Mouse (Mus musculus) lung, embryonic 15.5 days (tissue): Measurements from ENCODE around the gene Mfsd12. TPM values are rescaled to one million over a fixed set of nuclear protein-coding genes. Genes with fewer than 3 reads are reported as not detected.
A peak's percentile ranks its signal among the peaks of the same experiment; 100 is the strongest.

Experiments
- ATAC-seq: fragments of 200-750 bp; cut with Nextera tagmentation; 2 replicates; pipeline ENCODE4 v1.8.0; 2017; ENCODE audit warnings: moderate number of reproducible peaks, borderline replicate concordance; ENCODE audit not compliant: low FRiP score, low TSS enrichment; ENCODE audit errors: extremely low read depth
- H3K27ac ChIP-seq: fragments of 300-500 bp; sonication (generic); 2 replicates; pipeline ENCODE4 v1.5.1; 2015; ENCODE audit warnings: moderate library complexity, mild to moderate bottlenecking, inconsistent platforms
- H3K27me3 ChIP-seq: fragments of 300-500 bp; sonication (generic); 2 replicates; pipeline ENCODE4 v1.6.1; 2015; ENCODE audit warnings: inconsistent platforms
- H3K36me3 ChIP-seq: fragments of 300-500 bp; sonication (generic); 2 replicates; pipeline ENCODE4 v1.6.1; 2015; ENCODE audit warnings: inconsistent platforms
- H3K4me1 ChIP-seq: fragments of 300-500 bp; sonication (generic); 2 replicates; pipeline ENCODE4 v1.6.1; 2015; ENCODE audit warnings: inconsistent platforms
- H3K4me2 ChIP-seq: fragments of 300-500 bp; sonication (generic); 2 replicates; pipeline ENCODE4 v1.6.1; 2015; ENCODE audit warnings: inconsistent platforms, mild to moderate bottlenecking, moderate library complexity
- H3K4me3 ChIP-seq: fragments of 300-500 bp; sonication (generic); 2 replicates; pipeline ENCODE4 v1.5.1; 2015; ENCODE audit warnings: mild to moderate bottlenecking, inconsistent platforms
- H3K9ac ChIP-seq: fragments of 300-500 bp; sonication (generic); 2 replicates; pipeline ENCODE4 v1.6.1; 2015; ENCODE audit warnings: inconsistent platforms
- H3K9me3 ChIP-seq: fragments of 300-500 bp; sonication (generic); 2 replicates; pipeline ENCODE4 v1.6.1; 2016; ENCODE audit warnings: inconsistent platforms
- WGBS: fragments of 180-500 bp; shearing (Covaris S2); methylation state at CpG from one replicate; pipeline ENCODE4 v1.1.7; 2015; 5-methylcytosine and 5-hydroxymethylcytosine counted together
- polyA plus RNA-seq: library from polyadenylated mRNA; unstranded; fragments of >200 nt; fragmentation: Nextera tagmentation; extraction: Ambion mirVana; gene quantifications from 2 replicates; pipeline ENCODE4 v1.2.1, GENCODE M21; 2015

Gene Mfsd12
- polyA plus RNA-seq, 1 experiment from 2014 or later: 20.4 TPM

- Histone ChIP-seq H3K27ac (peak overlapping the region; percentile 39; the same call in 1 of the 2 replicates), H3K4me2 (peak overlapping the region; percentile 80), H3K36me3 (peaks cover 24% of the 10 kb centered on the region), H3K27me3 (no peaks in the 10 kb centered on the region), H3K9me3 (no peaks in the 10 kb centered on the region), H3K4me3 (peak overlapping the region; percentile 71), H3K4me1 (peaks cover 33% of the 10 kb centered on the region), H3K9ac (peak overlapping the region; percentile 95)
- no peak for ATAC-seq
- 33% methylated on average over 2 of the region's 2 CpGs for WGBS
Observed at GRCm38 (mm10) chr10:81377362-81377664, 20.0 kb downstream of the Mfsd12 start.

- H3K36me3 ChIP-seq: peaks cover 21% of the 10 kb centered on the region
- ATAC-seq: no peak; the same call in 1 of the 2 replicates
- H3K9me3 ChIP-seq: no peaks in the 10 kb centered on the region
- WGBS: 1% methylated on average over 41 of the region's 59 CpGs
- peak within 1 kb of the TSS; percentile 71 for H3K4me3 ChIP-seq
- peaks cover 33% of the 10 kb centered on the region for H3K4me1 ChIP-seq
- peak within 1 kb of the TSS; percentile 95 for H3K9ac ChIP-seq
- H3K27me3 ChIP-seq: no peaks in the 10 kb centered on the region
- peak within 1 kb of the TSS; percentile 73 for H3K27ac ChIP-seq
- peak within 1 kb of the TSS; percentile 80 for H3K4me2 ChIP-seq
Observed at GRCm38 (mm10) chr10:81377793-81378552, 20.7 kb downstream of the Mfsd12 start, which contains the start of gene Fzr1. Gene Fzr1 (minus strand): TSS chr10:81378516.

GRCm38 (mm10) chr10:81378553-81379182 is 21.4 kb downstream of the Mfsd12 start:
- peak overlapping the region; percentile 71 for H3K4me3 ChIP-seq
- H3K27ac ChIP-seq: peak overlapping the region; percentile 73
- peak overlapping the region; percentile 50 for H3K9ac ChIP-seq
- peaks cover 15% of the 10 kb centered on the region for H3K36me3 ChIP-seq
- peaks cover 33% of the 10 kb centered on the region for H3K4me1 ChIP-seq
- peak overlapping the region; percentile 80 for H3K4me2 ChIP-seq
- WGBS: under 1% methylated on average over 45 of the region's 46 CpGs
- no peaks in the 10 kb centered on the region for H3K27me3 ChIP-seq
- H3K9me3 ChIP-seq: no peaks in the 10 kb centered on the region
- peak; percentile 95 for ATAC-seq

DNA sequence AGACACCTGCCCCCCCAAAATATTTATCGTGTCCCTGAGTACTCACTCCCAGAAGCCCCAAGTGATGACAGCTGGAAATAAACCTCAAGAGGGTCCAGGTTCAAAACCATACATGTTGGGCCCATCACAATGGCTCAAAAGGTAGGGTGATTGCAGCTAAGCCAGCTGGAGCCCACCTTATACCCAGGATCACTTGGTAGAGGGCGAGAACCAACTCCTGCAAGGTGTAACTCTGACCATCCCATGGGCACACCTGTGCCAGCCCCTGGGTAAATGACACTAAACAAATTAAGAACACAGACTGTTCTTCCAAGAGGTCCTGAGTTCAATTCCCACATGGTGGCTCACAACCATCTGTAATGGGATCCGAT is 21.9 kb downstream of the Mfsd12 start:
- Histone ChIP-seq H3K9ac (peak overlapping the region; percentile 50), H3K4me1 (peaks cover 33% of the 10 kb centered on the region), H3K36me3 (peaks cover 10% of the 10 kb centered on the region), H3K9me3 (no peaks in the 10 kb centered on the region), H3K4me2 (peak overlapping the region; percentile 59), H3K27ac (peak overlapping the region; percentile 73), H3K4me3 (peak overlapping the region; percentile 50), H3K27me3 (no peaks in the 10 kb centered on the region)
- 61% methylated on average over 3 of the region's 3 CpGs for WGBS
- ATAC-seq: no peak

- Histone ChIP-seq H3K27me3 (no peaks in the 10 kb centered on the region), H3K36me3 (peaks cover 7% of the 10 kb centered on the region; the same call in 1 of the 2 replicates), H3K9me3 (no peaks in the 10 kb centered on the region), H3K4me3 (no peak overlapping the region), H3K27ac (no peak overlapping the region), H3K9ac (no peak overlapping the region), H3K4me2 (no peak overlapping the region), H3K4me1 (peaks cover 36% of the 10 kb centered on the region)
- no peak for ATAC-seq
- 83% methylated on average over 6 of the region's 6 CpGs for WGBS
Observed at GRCm38 (mm10) chr10:81379809-81380378, 22.6 kb downstream of the Mfsd12 start.

DNA sequence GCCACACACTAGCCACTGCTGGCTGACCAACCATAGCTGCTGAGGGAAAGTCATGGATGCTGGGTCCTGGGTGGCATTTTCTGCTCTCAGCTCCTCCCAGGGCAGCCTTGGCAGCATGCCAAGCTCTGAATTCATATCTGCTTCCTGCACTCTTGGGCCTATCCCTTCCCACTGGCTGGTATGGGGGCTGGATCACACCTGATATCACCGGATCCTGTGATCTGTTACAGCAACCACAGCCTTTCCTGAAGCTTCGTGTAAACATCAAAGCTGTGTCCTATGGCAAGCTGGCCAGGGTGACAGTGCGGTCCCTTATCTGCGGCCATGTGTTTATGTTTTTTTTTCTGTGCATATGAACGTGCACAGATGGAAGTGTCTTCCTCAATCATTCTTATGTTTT is 24.7 kb downstream of the Mfsd12 start:
- no peaks in the 10 kb centered on the region for H3K27me3 ChIP-seq
- 38% methylated on average over 5 of the region's 5 CpGs for WGBS
- no peak overlapping the region for H3K9ac ChIP-seq
- ATAC-seq: no peak
- H3K9me3 ChIP-seq: no peaks in the 10 kb centered on the region
- peaks cover 9% of the 10 kb centered on the region for H3K36me3 ChIP-seq
- peaks cover 31% of the 10 kb centered on the region for H3K4me1 ChIP-seq
- H3K27ac ChIP-seq: peak overlapping the region; percentile 48
- H3K4me3 ChIP-seq: no peak overlapping the region
- H3K4me2 ChIP-seq: no peak overlapping the region

DNA sequence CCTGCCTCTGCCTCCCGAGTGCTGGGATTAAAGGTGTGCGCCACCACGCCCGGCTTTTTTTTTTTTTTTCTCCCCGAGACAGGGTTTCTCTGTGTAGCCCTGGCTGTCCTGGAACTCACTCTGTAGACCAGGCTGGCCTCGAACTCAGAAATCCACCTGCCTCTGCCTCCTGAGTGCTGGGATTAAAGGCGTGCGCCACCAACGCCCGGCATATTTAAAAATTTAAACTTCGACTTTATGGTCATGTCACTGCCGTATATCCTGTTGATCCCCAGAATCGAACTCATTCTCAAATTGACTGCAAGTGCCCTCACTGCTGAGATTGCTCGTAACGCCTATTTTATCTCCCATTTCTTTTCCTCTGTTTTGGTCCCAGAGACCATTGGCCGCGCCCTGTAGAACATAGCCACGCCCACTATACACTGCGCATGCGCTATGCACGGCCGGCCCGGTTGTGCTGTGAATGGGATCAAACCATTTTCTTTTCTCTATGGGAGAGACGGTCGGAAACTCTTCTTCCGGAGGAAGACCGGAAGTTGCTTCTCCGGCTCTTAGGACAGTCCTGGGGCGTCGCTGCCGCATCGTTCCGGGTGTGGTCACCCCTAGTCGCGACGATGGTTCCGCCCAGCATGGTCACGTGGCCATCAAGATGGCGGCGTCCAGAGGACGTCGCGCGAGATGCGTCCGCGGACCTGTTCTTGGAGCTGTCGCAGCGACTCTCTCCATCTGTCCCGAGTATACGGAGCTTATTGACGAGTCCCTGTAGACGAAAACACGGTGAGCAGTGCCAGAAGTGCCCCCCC is 26.7 kb downstream of the Mfsd12 start, which contains the start of the genes Dohh and Gm48551:
Gene Dohh, plus strand, starts transcription at position 627 of the 803 bp plus-strand sequence.
Gene Gm48551, plus strand, starts transcription at position 665 of the 803 bp plus-strand sequence.
- 8% methylated on average over 54 of the region's 54 CpGs for WGBS
- peak; percentile 94 for ATAC-seq
- peak within 1 kb of the TSS; percentile 97 for H3K4me3 ChIP-seq
- H3K9ac ChIP-seq: peak within 1 kb of the TSS; percentile 84
- peaks cover 23% of the 10 kb centered on the region for H3K4me1 ChIP-seq
- H3K9me3 ChIP-seq: no peaks in the 10 kb centered on the region
- no peaks in the 10 kb centered on the region for H3K27me3 ChIP-seq
- H3K27ac ChIP-seq: peak within 1 kb of the TSS; percentile 73
- peaks cover 27% of the 10 kb centered on the region for H3K36me3 ChIP-seq
- peak within 1 kb of the TSS; percentile 87 for H3K4me2 ChIP-seq

GRCm38 (mm10) chr10:81384605-81384982 is 27.3 kb downstream of the Mfsd12 start:
- WGBS: under 1% methylated on average over 19 of the region's 19 CpGs
- Histone ChIP-seq H3K36me3 (peaks cover 27% of the 10 kb centered on the region), H3K4me2 (peak overlapping the region; percentile 87), H3K27ac (peak overlapping the region; percentile 73), H3K4me1 (peaks cover 23% of the 10 kb centered on the region), H3K4me3 (peak overlapping the region; percentile 97), H3K9ac (peak overlapping the region; percentile 84), H3K9me3 (no peaks in the 10 kb centered on the region), H3K27me3 (no peaks in the 10 kb centered on the region)
- peak; percentile 11; the same call in 1 of the 2 replicates for ATAC-seq

GRCm38 (mm10) chr10:81385603-81386306 is 28.5 kb downstream of the Mfsd12 start:
- peak overlapping the region; percentile 97 for H3K4me3 ChIP-seq

DNA sequence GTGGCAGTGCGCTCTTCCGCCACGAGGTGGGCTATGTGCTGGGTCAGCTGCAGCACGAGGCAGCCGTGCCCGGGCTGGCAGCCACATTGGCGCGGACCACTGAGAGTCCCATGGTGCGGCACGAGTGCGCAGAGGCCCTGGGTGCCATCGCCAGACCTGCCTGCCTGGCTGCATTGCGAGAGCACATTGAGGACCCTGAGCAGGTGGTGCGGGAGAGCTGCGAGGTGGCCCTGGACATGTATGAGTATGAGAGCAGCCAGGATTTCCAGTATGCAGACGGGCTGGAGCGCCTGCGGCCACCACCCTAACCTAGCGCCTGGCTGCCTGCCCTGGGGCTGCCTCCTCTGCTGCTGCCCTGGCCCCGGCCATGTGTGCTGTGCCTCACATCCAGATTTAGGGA is 30.4 kb downstream of the Mfsd12 start:
- H3K27ac ChIP-seq: no peak overlapping the region
- 94% methylated on average over 20 of the region's 20 CpGs for whole genome bisulfite sequencing
- peaks cover 27% of the 10 kb centered on the region for H3K36me3 ChIP-seq
- no peaks in the 10 kb centered on the region for H3K9me3 ChIP-seq
- H3K4me3 ChIP-seq: no peak overlapping the region
- no peaks in the 10 kb centered on the region for H3K27me3 ChIP-seq
- ATAC-seq: no peak
- no peak overlapping the region for H3K9ac ChIP-seq
- no peak overlapping the region for H3K4me2 ChIP-seq
- peaks cover 28% of the 10 kb centered on the region for H3K4me1 ChIP-seq

More at GRCm38 (mm10) chr10:81385603-81386306, 28.5 kb downstream of the Mfsd12 start:
- Histone ChIP-seq H3K36me3 (peaks cover 27% of the 10 kb centered on the region), H3K9me3 (no peaks in the 10 kb centered on the region), H3K27me3 (no peaks in the 10 kb centered on the region), H3K4me1 (peaks cover 28% of the 10 kb centered on the region), H3K9ac (peak overlapping the region; percentile 84; the same call in 1 of the 2 replicates), H3K4me2 (peak overlapping the region; percentile 87), H3K27ac (no peak overlapping the region)
- ATAC-seq: no peak
- 66% methylated on average over 22 of the region's 22 CpGs for WGBS
